ENCODE assay signal across 16 mouse cellular contexts in the genomic region with DNA sequence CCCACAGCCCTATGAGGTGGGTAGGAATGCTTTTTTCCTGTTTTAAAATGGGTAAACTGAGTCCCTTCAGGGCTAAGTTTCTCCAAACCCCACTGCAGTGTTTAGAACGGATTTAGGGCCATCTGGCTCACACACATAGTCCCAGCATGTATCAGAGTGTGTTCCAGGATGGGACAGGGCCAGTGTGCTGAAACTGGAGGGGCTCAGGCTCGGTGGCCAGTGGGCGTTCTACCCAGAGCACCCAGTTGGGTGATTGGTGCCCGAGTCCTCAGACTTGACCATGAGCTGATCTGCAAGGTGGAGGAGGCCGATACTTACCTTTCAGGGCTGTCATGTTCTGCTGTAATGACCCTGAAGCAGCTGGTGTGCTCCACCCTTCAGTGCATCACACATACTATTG.
"Had no signal": no experiment of that assay in that cellular context is flagged by ENCODE, and none has a peak within 500 bp of the region (broad histone marks: within the 10 kb centered on the region; RNA-seq: fewer than 3 reads in every experiment).

No protein-coding gene starts in this region.

- H3K4me3 ChIP-seq: neural tube, embryonic 12.5 days; neural tube, embryonic 13.5 days; neural tube, embryonic 15.5 days; stomach, embryonic 15.5 days had no signal

- H3K27me3 ChIP-seq: neural tube, embryonic 12.5 days; neural tube, embryonic 13.5 days; neural tube, embryonic 15.5 days; stomach, embryonic 15.5 days had no signal

- H3K4me1 ChIP-seq: neural tube, embryonic 12.5 days; stomach, embryonic 15.5 days had no signal

- H3K36me3 ChIP-seq: neural tube, embryonic 12.5 days; neural tube, embryonic 13.5 days; neural tube, embryonic 15.5 days; stomach, embryonic 15.5 days had no signal

- DNase-seq: retina, postnatal 1 day; right cerebral cortex, adult 18-20 months; right cerebral cortex, postnatal 14 days; right cerebral cortex, postnatal 25 days; right cerebral cortex, postnatal 4 days; spleen, adult 18-20 months; thymus, adult 18-20 months; thymus, postnatal 14 days; thymus, postnatal 25 days; thymus, postnatal 36 days; thymus, postnatal 4 days had no signal

- H3K27ac ChIP-seq: neural tube, embryonic 12.5 days; neural tube, embryonic 13.5 days; neural tube, embryonic 15.5 days; stomach, embryonic 15.5 days; stomach, postnatal 0 days had no signal
